Mouse (Mus musculus) MEL (cell line): ENCODE results near the gene Hoxb5.

Experiments
- CTCF ChIP-seq, 3 experiments: IDR thresholded peaks in 2 of 3; conservative IDR thresholded peaks in 1 of 3; 2 replicates each; pipeline ENCODE4 v1.5.1; 2011 to 2012; ENCODE audit warnings: low read length in 3 of 3, low read depth in 2 of 3, mild to moderate bottlenecking in 2 of 3, improper control_type of control experiment in 1 of 3, inconsistent platforms in 1 of 3, mixed read lengths in 1 of 3, moderate library complexity in 1 of 3; ENCODE audit not compliant: control insufficient read depth in 1 of 3, insufficient read depth in 1 of 3, poor library complexity in 1 of 3, severe bottlenecking in 1 of 3
- MAFK ChIP-seq: IDR thresholded peaks from 2 replicates; pipeline ENCODE4 v1.6.1; 2011; ENCODE audit warnings: low read depth, mild to moderate bottlenecking, low read length, improper control_type of control experiment, borderline replicate concordance
- SMC3 ChIP-seq: IDR thresholded peaks from 2 replicates; pipeline ENCODE4 v1.6.1; 2011; ENCODE audit warnings: low read depth, low read length, improper control_type of control experiment

DNA sequence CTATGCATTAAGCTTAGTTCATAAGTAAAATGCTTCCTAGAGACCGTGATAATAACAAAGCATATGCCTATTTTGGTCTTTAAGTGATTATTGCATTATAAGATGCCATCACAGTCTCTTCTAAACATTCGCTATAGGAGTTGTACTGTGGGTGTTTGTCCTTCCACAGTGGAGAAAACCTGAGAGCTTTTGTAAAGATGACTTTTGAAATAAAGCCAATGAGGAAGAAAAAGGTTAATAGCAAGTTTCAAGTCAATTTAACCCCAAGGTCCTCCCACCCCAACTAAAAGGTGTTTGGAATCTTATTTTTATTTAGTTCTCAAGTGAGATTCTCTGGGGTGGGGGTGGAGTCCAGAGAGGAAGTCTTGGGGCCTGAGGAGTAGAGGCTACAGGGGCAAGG is 10.0 kb downstream of the Hoxb5 start:
- TF ChIP-seq MAFK = no peak
- TF ChIP-seq CTCF (IDR thresholded peaks at IDR 0.05 in 2 of 3, conservative IDR thresholded peaks at IDR 0.05 in 1 of 3; ENCODE audit: control insufficient read depth in 1 of 3, insufficient read depth in 1 of 3, low read depth in 2 of 3, low read length in 3 of 3, poor library complexity in 1 of 3, severe bottlenecking in 1 of 3) = no peak
- TF ChIP-seq SMC3 = no peak
